Mouse (Mus musculus) splenic B cell, adult 2 months (primary cell): ENCODE data around the gene Efcab6.
A peak's percentile ranks its signal among the peaks of the same experiment; 100 is the strongest.
"Not testable (repeated sequence)": the region's sequence is repeated elsewhere in the genome, so short reads cannot be mapped to it uniquely, and the experiment has no call there.

Experiments used
- DNase-seq: peaks from one replicate; pipeline ENCODE4 v3.0.0-alpha.2; 2011; ENCODE audit warnings: low read depth, low spot score
- H3K27me3 ChIP-seq: 2 replicates; pipeline ENCODE4 v1.6.1; 2012; ENCODE audit warnings: mild to moderate bottlenecking, low read length, moderate library complexity, mixed read lengths; ENCODE audit not compliant: control insufficient read depth, poor library complexity, insufficient read depth, severe bottlenecking
- H3K36me3 ChIP-seq: 2 replicates; pipeline ENCODE4 v1.6.1; 2012; ENCODE audit warnings: mild to moderate bottlenecking, low read length, moderate library complexity, mixed read lengths; ENCODE audit not compliant: control insufficient read depth, poor library complexity, insufficient read depth, severe bottlenecking

Efcab6 gene

GRCm38 (mm10) chr15:84065140-84065539, at the start of gene Efcab6:
Gene Efcab6, minus strand, starts transcription at chr15:84065379.
- Histone ChIP-seq H3K36me3 (no peaks in the 10 kb centered on the region), H3K27me3 (0 out of 2 replicates have a peak, but pooled peaks cover 1% of the 10 kb centered on the region)
- no peak for DNase-seq

GRCm38 (mm10) chr15:84113873-84114272, 48.7 kb upstream of the Efcab6 start:
- no peak for DNase-seq
- H3K36me3 ChIP-seq = no peaks in the 10 kb centered on the region
- no peaks in the 10 kb centered on the region for H3K27me3 ChIP-seq

- no peaks in the 10 kb centered on the region for H3K36me3 ChIP-seq
- no peaks in the 10 kb centered on the region for H3K27me3 ChIP-seq
- DNase-seq = peak; percentile 13
Observed at GRCm38 (mm10) chr15:84108899-84109298, 43.7 kb upstream of the Efcab6 start.

- H3K27me3 ChIP-seq = no peaks in the 10 kb centered on the region
- no peak for DNase-seq
- no peaks in the 10 kb centered on the region for H3K36me3 ChIP-seq
Observed at GRCm38 (mm10) chr15:84105924-84106500, 40.8 kb upstream of the Efcab6 start.

GRCm38 (mm10) chr15:84105105-84105923, 40.1 kb upstream of the Efcab6 start, which contains the start of gene Sult4a1:
Gene Sult4a1, minus strand, starts transcription at chr15:84105754.
- peak; percentile 11 for DNase-seq
- Histone ChIP-seq H3K36me3 (no peaks in the 10 kb centered on the region), H3K27me3 (no peaks in the 10 kb centered on the region)

GRCm38 (mm10) chr15:84104626-84105025, 39.4 kb upstream of the Efcab6 start:
- Histone ChIP-seq H3K27me3 (no peaks in the 10 kb centered on the region), H3K36me3 (no peaks in the 10 kb centered on the region)
- DNase-seq = no peak

- not testable (repeated sequence) for DNase-seq, H3K36me3 ChIP-seq, H3K27me3 ChIP-seq
Observed at GRCm38 (mm10) chr15:84097536-84097935, 32.4 kb upstream of the Efcab6 start.

- H3K27me3 ChIP-seq = no peaks in the 10 kb centered on the region
- no peak for DNase-seq
- no peaks in the 10 kb centered on the region for H3K36me3 ChIP-seq
Observed at GRCm38 (mm10) chr15:84096051-84096450, 30.9 kb upstream of the Efcab6 start.

GRCm38 (mm10) chr15:84094921-84095320, 29.7 kb upstream of the Efcab6 start:
- Histone ChIP-seq H3K27me3 (no peaks in the 10 kb centered on the region), H3K36me3 (no peaks in the 10 kb centered on the region)
- DNase-seq = no peak

- no peak for DNase-seq
- H3K27me3 ChIP-seq = no peaks in the 10 kb centered on the region
- no peaks in the 10 kb centered on the region for H3K36me3 ChIP-seq
Observed at GRCm38 (mm10) chr15:84086775-84087174, 21.6 kb upstream of the Efcab6 start.

GRCm38 (mm10) chr15:84086364-84086763, 21.2 kb upstream of the Efcab6 start:
- Histone ChIP-seq H3K36me3 (no peaks in the 10 kb centered on the region), H3K27me3 (no peaks in the 10 kb centered on the region)
- no peak for DNase-seq

GRCm38 (mm10) chr15:84080069-84080468, 14.9 kb upstream of the Efcab6 start:
- Histone ChIP-seq H3K27me3 (no peaks in the 10 kb centered on the region), H3K36me3 (no peaks in the 10 kb centered on the region)
- no peak for DNase-seq

GRCm38 (mm10) chr15:84079519-84079918, 14.3 kb upstream of the Efcab6 start:
- DNase-seq = no peak
- Histone ChIP-seq H3K36me3 (no peaks in the 10 kb centered on the region), H3K27me3 (no peaks in the 10 kb centered on the region)

GRCm38 (mm10) chr15:84078667-84079066, 13.5 kb upstream of the Efcab6 start:
- Histone ChIP-seq H3K27me3 (no peaks in the 10 kb centered on the region), H3K36me3 (no peaks in the 10 kb centered on the region)
- no peak for DNase-seq

GRCm38 (mm10) chr15:84077151-84077550, 12.0 kb upstream of the Efcab6 start:
- Histone ChIP-seq H3K36me3 (no peaks in the 10 kb centered on the region), H3K27me3 (no peaks in the 10 kb centered on the region)
- DNase-seq = no peak
